In genomic region chr9:65679181-65679761, GRCm38 (mm10) we compare ENCODE assay signal across 8 mouse cellular contexts. TPM values are rescaled to one million over a fixed set of nuclear protein-coding genes. Genes with fewer than 3 reads are reported as not detected.
A peak's percentile ranks its signal among the peaks of the same experiment; 100 is the strongest.
DNase-seq lines count a peak whose midpoint lies in the region; ATAC-seq lines count a peak whose summit lies in the region.

No protein-coding gene starts in this region.

- peak; percentile 88 for DNase-seq in R1 (ENCODE audit: low read depth, low spot score)
- DNase-seq in cerebellum, postnatal 10 days = peak; percentile 67 to 68
- DNase-seq in gastrocnemius, postnatal 14 days = peak; percentile 70
- DNase-seq in hindlimb bud, embryonic 11.5 days (ENCODE audit: extremely low spot score, low read depth, low spot score) = peak; percentile 49
- DNase-seq in liver, embryonic 13.5 days = no peak
- no peak for DNase-seq in left cerebral cortex, adult 9 months (ENCODE audit: low spot score in 2 of 2)
- DNase-seq in retina, embryonic 14.5 days (ENCODE audit: low spot score) = no peak

- peaks cover 65% of the 10 kb centered on the region for H3K4me1 ChIP-seq in liver, embryonic 13.5 days (replicated peaks)
- peaks cover 78% of the 10 kb centered on the region for H3K4me1 ChIP-seq in neural tube, embryonic 13.5 days (replicated peaks)

- no peaks in the 10 kb centered on the region for H3K9me3 ChIP-seq in liver, embryonic 13.5 days (replicated peaks)
- H3K9me3 ChIP-seq in neural tube, embryonic 13.5 days = no peaks in the 10 kb centered on the region

- H3K4me3 ChIP-seq in liver, embryonic 13.5 days (replicated peaks) = 0 out of 2 replicates have a peak overlapping the region, but pooled peaks have one; percentile 5
- H3K4me3 ChIP-seq in neural tube, embryonic 13.5 days = peak overlapping the region; percentile 61

- 53% methylated on average over 5 of the region's 5 CpGs for WGBS in liver, embryonic 13.5 days (ENCODE audit: insufficient replicate concordance)
- WGBS in neural tube, embryonic 13.5 days = 18% methylated on average over 5 of the region's 5 CpGs

- 0 out of 2 replicates have a peak overlapping the region, but pooled peaks have one; percentile 54 for H3K27ac ChIP-seq in liver, embryonic 13.5 days
- peak overlapping the region; percentile 72 for H3K27ac ChIP-seq in neural tube, embryonic 13.5 days (replicated peaks)

- ATAC-seq in liver, embryonic 13.5 days (ENCODE audit: low read depth) = no peak
- ATAC-seq in neural tube, embryonic 13.5 days (ENCODE audit: low read depth) = no peak

- 0 out of 2 replicates have a peak overlapping the region, but pooled peaks have one; percentile 2 for H3K9ac ChIP-seq in liver, embryonic 13.5 days
- peak overlapping the region; percentile 58 for H3K9ac ChIP-seq in neural tube, embryonic 13.5 days

- intact Hi-C loops in gastrocnemius, postnatal 14 days (cut with DNase I; ENCODE audit: low total_unique reads) = no loop called here

- H3K36me3 ChIP-seq in liver, embryonic 13.5 days = no peaks in the 10 kb centered on the region
- no peaks in the 10 kb centered on the region for H3K36me3 ChIP-seq in neural tube, embryonic 13.5 days

- peak overlapping the region; percentile 83; the same call in 1 of the 2 replicates for H3K4me2 ChIP-seq in liver, embryonic 13.5 days
- peak overlapping the region; percentile 96 for H3K4me2 ChIP-seq in neural tube, embryonic 13.5 days

- H3K27me3 ChIP-seq in liver, embryonic 13.5 days = no peaks in the 10 kb centered on the region
- no peaks in the 10 kb centered on the region for H3K27me3 ChIP-seq in neural tube, embryonic 13.5 days

RNA-seq across cellular contexts. Expression of gene Oaz2, which starts 11.5 kb away (rescaled TPM):
- 100 to 1,000 TPM; 258 to 262 TPM for total RNA-seq in gastrocnemius, postnatal 14 days (2021)
- polyA plus RNA-seq in liver, embryonic 13.5 days (2015; fragmentation: Nextera tagmentation; extraction: Ambion mirVana) = 49.6 and 54.3 TPM in 2 replicates
- 381 and 389 TPM in 2 replicates for polyA plus RNA-seq in neural tube, embryonic 13.5 days (2015; fragmentation: Nextera tagmentation; extraction: Ambion mirVana)

RNA-seq across cellular contexts. Expression of gene Rbpms2, which starts 49.8 kb away (rescaled TPM):
- total RNA-seq in gastrocnemius, postnatal 14 days (2021) = 1 to 10 TPM; 2.2 to 2.6 TPM
- 12.6 and 15.4 TPM in 2 replicates for polyA plus RNA-seq in liver, embryonic 13.5 days (2015; fragmentation: Nextera tagmentation; extraction: Ambion mirVana)
- polyA plus RNA-seq in neural tube, embryonic 13.5 days (2015; fragmentation: Nextera tagmentation; extraction: Ambion mirVana) = 6.2 and 6.3 TPM in 2 replicates

Comparison
In these comparisons a context has a peak if more than half of its experiments do, and no peak if none do; other contexts are left out.
1. DNase-seq: peak in R1 (single experiment), cerebellum, postnatal 10 days (2 of 2), gastrocnemius, postnatal 14 days (single experiment) and hindlimb bud, embryonic 11.5 days (single experiment); none in liver, embryonic 13.5 days (single experiment), left cerebral cortex, adult 9 months (0 of 2) and retina, embryonic 14.5 days (single experiment).